Mouse (Mus musculus) heart, embryonic 15.5 days (tissue): ENCODE results near the gene Bach2. TPM values are rescaled to one million over a fixed set of nuclear protein-coding genes. Genes with fewer than 3 reads are reported as not detected.
A peak's percentile ranks its signal among the peaks of the same experiment; 100 is the strongest.

Experiments
- ATAC-seq: fragments of 200-750 bp; cut with Nextera tagmentation; replicated peaks from 2 replicates; pipeline ENCODE4 v1.8.0; 2017; ENCODE audit warnings: low read depth, moderate TSS enrichment; ENCODE audit not compliant: insufficient number of reproducible peaks, insufficient read depth, low FRiP score
- H3K27ac ChIP-seq: fragments of 300-500 bp; sonication (generic); 2 replicates; pipeline ENCODE4 v1.5.1; 2015; ENCODE audit warnings: mild to moderate bottlenecking, inconsistent platforms
- H3K27me3 ChIP-seq: fragments of 300-500 bp; sonication (generic); 2 replicates; pipeline ENCODE4 v1.6.1; 2015; ENCODE audit warnings: inconsistent platforms
- H3K36me3 ChIP-seq: fragments of 300-500 bp; sonication (generic); 2 replicates; pipeline ENCODE4 v1.6.1; 2015; ENCODE audit warnings: mild to moderate bottlenecking, inconsistent platforms
- H3K4me1 ChIP-seq: fragments of 300-500 bp; sonication (generic); replicated peaks from 2 replicates; pipeline ENCODE4 v1.6.1; 2015; ENCODE audit warnings: inconsistent platforms
- H3K4me2 ChIP-seq: fragments of 300-500 bp; sonication (generic); 2 replicates; pipeline ENCODE4 v1.6.1; 2015; ENCODE audit warnings: inconsistent platforms, mild to moderate bottlenecking, moderate library complexity
- H3K4me3 ChIP-seq: fragments of 300-500 bp; sonication (generic); 2 replicates; pipeline ENCODE4 v1.5.1; 2015; ENCODE audit warnings: mild to moderate bottlenecking, inconsistent platforms
- H3K9ac ChIP-seq: fragments of 300-500 bp; sonication (generic); 2 replicates; pipeline ENCODE4 v1.6.1; 2015; ENCODE audit warnings: mild to moderate bottlenecking, inconsistent platforms
- H3K9me3 ChIP-seq: fragments of 300-500 bp; sonication (generic); replicated peaks from 2 replicates; pipeline ENCODE4 v1.6.1; 2016; ENCODE audit warnings: inconsistent platforms
- WGBS: fragments of 180-500 bp; shearing (Covaris S2); methylation state at CpG from one replicate; pipeline ENCODE4 v1.1.7; 2015; ENCODE audit warnings: mixed read lengths; 5-methylcytosine and 5-hydroxymethylcytosine counted together
- polyA plus RNA-seq: library from polyadenylated mRNA; unstranded; fragments of >200 nt; fragmentation: Nextera tagmentation; extraction: Ambion mirVana; gene quantifications from 2 replicates; pipeline ENCODE4 v1.2.1, GENCODE M21; 2015

The Bach2 gene
- polyA plus RNA-seq, 1 experiment from 2014 or later, result 5.0 TPM

DNA sequence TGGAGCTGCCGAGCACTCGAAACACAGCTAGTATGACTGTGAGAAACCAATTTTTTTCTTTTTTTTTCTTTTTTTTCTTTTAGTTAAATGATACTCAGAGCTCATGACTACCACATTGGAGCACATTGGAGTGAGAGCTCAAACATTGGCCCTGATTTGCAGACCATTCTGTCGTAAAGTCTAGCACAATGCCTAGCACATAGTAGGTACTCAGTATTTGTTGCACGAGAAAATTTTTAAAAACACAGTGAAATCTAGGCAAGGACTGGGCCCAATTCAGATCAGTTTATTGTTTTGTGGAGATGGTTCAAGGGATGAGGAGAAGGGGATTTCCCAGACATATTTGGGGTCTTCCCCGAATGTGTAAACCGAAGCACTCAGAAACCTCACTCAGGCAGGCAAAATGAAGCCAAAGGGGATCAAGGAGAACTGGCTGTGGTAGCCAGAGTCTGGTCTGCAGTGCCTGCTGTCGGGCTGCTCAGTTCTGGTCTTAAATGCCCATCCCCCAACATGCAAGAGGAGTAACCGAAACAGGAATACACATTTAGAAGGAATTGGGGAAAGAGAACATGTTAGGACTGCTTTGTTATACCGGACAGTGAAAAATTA is 287.7 kb downstream of the Bach2 start:
- no peaks in the 10 kb centered on the region for H3K36me3 ChIP-seq
- H3K9ac ChIP-seq, result no peak overlapping the region
- 82% methylated on average over 9 of the region's 9 CpGs for WGBS
- H3K27me3 ChIP-seq, result no peaks in the 10 kb centered on the region
- no peak overlapping the region for H3K27ac ChIP-seq
- H3K4me3 ChIP-seq, result no peak overlapping the region
- H3K4me2 ChIP-seq, result no peak overlapping the region
- peaks cover 34% of the 10 kb centered on the region for H3K4me1 ChIP-seq
- no peak for ATAC-seq
- no peaks in the 10 kb centered on the region for H3K9me3 ChIP-seq

DNA sequence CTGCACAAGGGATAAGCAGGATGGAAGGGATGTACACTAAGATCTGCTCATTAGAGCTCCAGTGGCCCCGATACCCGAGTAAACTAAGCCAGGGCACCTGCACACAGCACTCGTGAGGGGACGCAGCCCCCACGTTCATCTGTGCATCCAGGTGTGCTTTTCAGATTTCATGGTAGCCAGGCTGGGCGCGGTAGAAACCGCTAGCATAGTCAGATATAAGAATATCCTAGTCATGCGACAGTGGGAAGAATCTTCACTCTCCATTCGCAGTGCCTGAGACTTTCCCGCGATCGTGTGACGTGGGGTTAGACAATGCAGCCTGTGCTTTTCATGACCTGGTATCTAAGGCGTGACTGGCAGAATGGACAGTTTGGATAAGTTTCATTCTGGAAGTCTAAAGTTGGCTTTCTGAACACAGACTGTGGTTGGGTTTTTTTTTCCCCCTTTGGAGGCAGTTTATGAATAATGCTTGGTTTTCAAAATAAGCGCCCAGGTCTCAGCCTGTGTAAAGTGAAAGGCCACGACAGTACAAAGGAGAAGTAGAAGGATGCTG is 290.9 kb downstream of the Bach2 start:
- Histone ChIP-seq H3K4me3 (no peak overlapping the region), H3K36me3 (no peaks in the 10 kb centered on the region), H3K4me2 (no peak overlapping the region), H3K27me3 (no peaks in the 10 kb centered on the region), H3K4me1 (peaks cover 25% of the 10 kb centered on the region), H3K9ac (no peak overlapping the region), H3K27ac (no peak overlapping the region), H3K9me3 (no peaks in the 10 kb centered on the region)
- no peak for ATAC-seq
- WGBS, result 87% methylated on average over 17 of the region's 17 CpGs

DNA sequence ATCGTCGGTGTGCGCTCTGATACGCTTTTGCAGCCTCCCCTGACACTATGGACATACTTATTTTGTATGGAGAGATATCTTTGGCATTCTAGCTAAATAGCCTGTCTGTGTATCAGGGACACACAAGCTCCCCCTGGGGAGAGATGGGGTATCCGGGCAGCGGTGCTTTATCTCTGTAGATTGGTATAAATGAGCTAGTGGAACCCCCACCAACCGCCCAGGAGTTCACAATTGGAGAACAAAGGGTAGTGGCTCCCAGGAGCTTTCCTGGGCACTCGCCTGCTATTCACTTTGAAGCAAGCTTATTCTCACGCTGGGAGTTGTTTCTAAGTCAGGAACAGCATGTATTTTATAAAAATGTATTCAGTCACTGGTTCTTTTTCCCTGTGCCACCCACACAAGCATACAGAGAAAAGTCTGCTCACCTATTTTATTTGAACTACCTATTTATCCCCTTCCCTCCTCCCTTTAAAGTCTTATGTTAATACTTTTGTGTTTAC is 291.9 kb downstream of the Bach2 start:
- Histone ChIP-seq H3K9me3 (no peaks in the 10 kb centered on the region), H3K27ac (no peak overlapping the region; the same call in 1 of the 2 replicates), H3K4me3 (no peak overlapping the region), H3K36me3 (no peaks in the 10 kb centered on the region), H3K27me3 (no peaks in the 10 kb centered on the region), H3K4me1 (peaks cover 20% of the 10 kb centered on the region), H3K9ac (no peak overlapping the region), H3K4me2 (peak overlapping the region; percentile 57; the same call in 1 of the 2 replicates)
- no peak for ATAC-seq
- WGBS, result 60% methylated on average over 9 of the region's 9 CpGs

- WGBS, result 29% methylated on average over 28 of the region's 28 CpGs
- H3K4me2 ChIP-seq, result peak overlapping the region; percentile 57
- H3K36me3 ChIP-seq, result no peaks in the 10 kb centered on the region
- H3K27ac ChIP-seq, result peak overlapping the region; percentile 43
- H3K4me3 ChIP-seq, result peak overlapping the region; percentile 21
- no peaks in the 10 kb centered on the region for H3K9me3 ChIP-seq
- peak; percentile 63; the same call in 1 of the 2 replicates for ATAC-seq
- H3K9ac ChIP-seq, result no peak overlapping the region
- H3K27me3 ChIP-seq, result no peaks in the 10 kb centered on the region
- H3K4me1 ChIP-seq, result peaks cover 23% of the 10 kb centered on the region
These were observed 292.6 kb downstream of the Bach2 start for GRCm38 (mm10) chr4:32530921-32531846.

DNA sequence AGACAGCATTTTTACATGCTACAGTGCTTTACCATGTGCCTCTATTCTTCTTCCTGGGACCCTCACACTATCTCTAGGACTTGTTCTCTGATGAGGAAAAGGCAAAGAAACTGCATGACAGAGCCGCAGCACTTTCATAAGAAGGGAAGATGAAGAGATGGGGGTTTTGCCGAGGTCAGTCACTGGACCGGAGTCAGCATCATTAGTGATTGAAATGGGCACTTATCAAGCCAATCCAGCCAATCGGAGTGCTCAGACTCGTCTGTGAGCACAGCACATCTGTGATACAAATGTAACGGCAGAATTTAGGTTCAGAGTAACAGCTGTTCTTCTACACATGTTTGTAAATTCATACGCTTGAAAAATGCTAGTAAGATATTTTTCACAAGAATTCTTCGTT is 293.5 kb downstream of the Bach2 start:
- 54% methylated on average over 8 of the region's 8 CpGs for WGBS
- H3K27ac ChIP-seq, result no peak overlapping the region
- ATAC-seq, result no peak
- H3K9me3 ChIP-seq, result no peaks in the 10 kb centered on the region
- no peaks in the 10 kb centered on the region for H3K36me3 ChIP-seq
- H3K27me3 ChIP-seq, result no peaks in the 10 kb centered on the region
- H3K4me3 ChIP-seq, result no peak overlapping the region
- H3K9ac ChIP-seq, result no peak overlapping the region
- peak overlapping the region; percentile 57; the same call in 1 of the 2 replicates for H3K4me2 ChIP-seq
- H3K4me1 ChIP-seq, result peaks cover 31% of the 10 kb centered on the region

DNA sequence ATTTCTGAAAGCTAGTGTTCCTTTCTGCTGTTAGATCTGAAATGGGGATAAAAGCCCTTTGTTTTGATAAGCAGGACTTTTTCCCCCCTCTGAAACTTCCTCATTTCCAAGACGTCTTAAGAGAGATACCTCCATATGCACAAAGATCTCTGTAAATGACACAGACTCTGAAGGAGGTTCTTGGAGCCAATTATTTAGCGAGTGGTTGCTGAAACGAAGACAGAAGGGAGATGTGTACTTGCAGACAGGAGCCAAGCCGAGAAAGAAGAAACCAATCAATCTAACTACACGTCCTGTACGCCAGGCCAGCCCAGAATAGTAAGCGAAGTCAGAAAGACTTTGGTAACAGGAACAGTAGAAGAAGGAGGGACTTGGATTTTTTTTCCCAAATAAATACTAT is 295.1 kb downstream of the Bach2 start:
- H3K4me1 ChIP-seq, result peaks cover 41% of the 10 kb centered on the region
- ATAC-seq, result no peak

DNA sequence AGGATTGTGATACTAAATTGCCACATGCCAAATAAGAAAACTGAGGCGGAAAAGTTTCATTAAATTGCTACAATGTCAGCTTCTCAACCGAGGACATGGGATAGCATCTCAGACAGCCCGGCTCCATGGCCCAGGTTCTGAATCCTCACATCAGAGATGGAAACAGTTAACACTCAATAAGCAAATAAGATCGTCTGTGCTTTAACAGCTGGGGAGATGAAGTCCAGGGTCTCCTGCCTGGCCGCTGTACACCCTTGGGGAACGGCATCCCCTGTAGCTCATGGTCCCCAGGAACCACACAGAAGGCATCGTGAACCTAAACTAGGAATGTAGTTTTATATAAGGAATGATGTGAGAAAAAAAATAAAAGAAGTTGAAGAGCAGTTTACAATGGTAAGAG is 297.0 kb downstream of the Bach2 start:
- 85% methylated on average over 7 of the region's 7 CpGs for WGBS
- Histone ChIP-seq H3K9me3 (no peaks in the 10 kb centered on the region), H3K36me3 (no peaks in the 10 kb centered on the region), H3K4me2 (no peak overlapping the region), H3K4me1 (peaks cover 37% of the 10 kb centered on the region), H3K27me3 (no peaks in the 10 kb centered on the region), H3K27ac (no peak overlapping the region), H3K4me3 (no peak overlapping the region), H3K9ac (no peak overlapping the region)
- ATAC-seq, result no peak

More for the DNA sequence above, 295.1 kb downstream of the Bach2 start:
- H3K9me3 ChIP-seq, result no peaks in the 10 kb centered on the region
- no peak overlapping the region for H3K27ac ChIP-seq
- no peak overlapping the region for H3K9ac ChIP-seq
- H3K4me2 ChIP-seq, result no peak overlapping the region
- H3K4me3 ChIP-seq, result no peak overlapping the region
- no peaks in the 10 kb centered on the region for H3K36me3 ChIP-seq
- WGBS, result 65% methylated on average over 7 of the region's 7 CpGs
- H3K27me3 ChIP-seq, result no peaks in the 10 kb centered on the region

DNA sequence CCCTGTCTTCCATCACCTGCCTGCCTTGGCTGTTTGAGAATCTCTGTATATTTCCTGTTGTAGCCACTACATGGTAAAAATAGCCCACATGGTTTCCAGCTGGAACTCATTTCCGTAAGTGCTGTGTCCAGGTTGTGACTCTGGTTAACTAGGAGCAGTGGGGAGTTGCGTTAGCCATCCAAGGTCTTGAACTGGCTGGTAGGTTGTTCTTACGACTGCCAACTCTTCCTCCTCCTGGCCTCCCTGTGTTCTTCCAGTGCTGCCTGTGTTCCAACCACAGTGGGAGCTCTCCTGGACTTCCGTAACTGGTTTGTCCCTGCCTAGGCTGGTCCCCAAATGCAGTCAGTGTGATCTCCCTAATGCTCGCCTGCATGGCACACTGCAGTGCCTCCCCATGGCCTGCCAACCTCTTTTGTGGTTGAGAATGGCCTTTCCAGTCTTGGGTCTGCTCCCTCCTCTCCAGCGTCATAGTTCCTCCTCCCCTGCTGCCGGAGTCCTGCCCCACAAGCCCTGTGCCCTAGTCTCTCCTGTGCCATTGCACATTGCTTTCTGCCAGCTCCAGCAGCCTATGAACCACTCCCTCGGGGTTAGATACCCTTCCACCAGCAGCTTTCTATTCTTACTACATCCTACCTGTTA is 298.4 kb downstream of the Bach2 start:
- peak overlapping the region; percentile 5; the same call in 1 of the 2 replicates for H3K27ac ChIP-seq
- no peak overlapping the region for H3K4me2 ChIP-seq
- 53% methylated on average over 8 of the region's 8 CpGs for WGBS
- no peaks in the 10 kb centered on the region for H3K36me3 ChIP-seq
- H3K4me1 ChIP-seq, result peaks cover 25% of the 10 kb centered on the region
- H3K27me3 ChIP-seq, result no peaks in the 10 kb centered on the region
- no peaks in the 10 kb centered on the region for H3K9me3 ChIP-seq
- no peak overlapping the region for H3K9ac ChIP-seq
- H3K4me3 ChIP-seq, result no peak overlapping the region
- peak; percentile 32; the same call in 1 of the 2 replicates for ATAC-seq

DNA sequence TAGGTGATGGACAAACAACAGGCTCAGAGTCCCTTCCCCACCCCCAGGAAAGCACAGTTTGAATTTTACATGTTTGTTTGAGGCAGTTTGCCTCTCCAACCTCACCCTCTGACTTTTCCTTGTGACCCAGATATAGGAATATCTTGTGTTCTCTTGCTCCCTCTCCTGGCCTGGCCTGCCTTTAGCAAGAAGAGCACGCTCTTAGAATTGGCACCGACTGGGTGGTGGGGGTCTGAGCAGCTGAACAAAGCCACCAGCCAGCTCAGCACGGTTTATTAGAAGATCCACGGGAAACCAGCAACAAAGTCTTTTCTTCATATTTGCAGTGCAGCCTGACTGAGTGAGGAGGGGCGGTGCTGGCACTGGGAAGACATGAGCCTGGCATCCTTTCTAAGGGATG is 299.5 kb downstream of the Bach2 start:
- ATAC-seq, result no peak; the same call in 1 of the 2 replicates
- Histone ChIP-seq H3K4me1 (peaks cover 21% of the 10 kb centered on the region), H3K4me2 (no peak overlapping the region), H3K27me3 (no peaks in the 10 kb centered on the region), H3K9ac (no peak overlapping the region), H3K36me3 (no peaks in the 10 kb centered on the region), H3K4me3 (no peak overlapping the region), H3K27ac (no peak overlapping the region), H3K9me3 (no peaks in the 10 kb centered on the region)
- 16% methylated on average over 5 of the region's 5 CpGs for WGBS

DNA sequence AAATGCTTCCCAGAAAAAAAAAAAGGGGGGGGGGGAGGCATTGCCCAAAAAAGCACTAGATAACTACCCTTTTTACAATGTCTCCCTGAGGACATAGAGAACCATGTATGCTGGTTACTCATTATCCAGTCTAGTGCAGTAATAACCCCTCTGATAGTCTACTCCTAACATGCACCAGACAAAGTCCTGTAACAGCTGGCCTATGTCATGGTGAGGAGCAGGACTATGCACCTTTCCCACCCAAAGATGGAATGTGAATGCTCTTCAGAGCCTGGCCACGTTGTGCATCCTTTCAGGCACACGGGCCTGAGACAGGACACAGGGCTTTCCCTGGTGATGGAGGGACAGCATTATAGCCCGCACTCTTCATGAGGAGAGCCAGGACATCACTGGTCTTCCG is 299.9 kb downstream of the Bach2 start:
- Histone ChIP-seq H3K27ac (no peak overlapping the region), H3K4me2 (no peak overlapping the region), H3K27me3 (no peaks in the 10 kb centered on the region), H3K4me3 (no peak overlapping the region), H3K4me1 (peaks cover 21% of the 10 kb centered on the region), H3K9me3 (no peaks in the 10 kb centered on the region), H3K36me3 (no peaks in the 10 kb centered on the region), H3K9ac (no peak overlapping the region)
- WGBS, result 65% methylated on average over 4 of the region's 4 CpGs
- ATAC-seq, result no peak

GRCm38 (mm10) chr4:32538987-32539386 is 300.4 kb downstream of the Bach2 start:
- Histone ChIP-seq H3K36me3 (no peaks in the 10 kb centered on the region), H3K27me3 (no peaks in the 10 kb centered on the region), H3K4me2 (no peak overlapping the region), H3K4me3 (no peak overlapping the region), H3K9ac (no peak overlapping the region), H3K4me1 (peaks cover 21% of the 10 kb centered on the region), H3K27ac (no peak overlapping the region), H3K9me3 (no peaks in the 10 kb centered on the region)
- WGBS, result 76% methylated on average over 11 of the region's 11 CpGs
- no peak for ATAC-seq
